Mouse (Mus musculus) heart, embryonic 10.5 days (tissue): Measurements from ENCODE around the gene Gm2956. TPM values are rescaled to one million over a fixed set of nuclear protein-coding genes. Genes with fewer than 3 reads are reported as not detected.
"Not testable (repeated sequence)": the region's sequence is repeated elsewhere in the genome, so short reads cannot be mapped to it uniquely, and the experiment has no call there.

Source experiments
- DNase-seq: peaks from one replicate; pipeline ENCODE4 v3.0.0-alpha.2; 2017; ENCODE audit warnings: low spot score
- H3K27ac ChIP-seq: fragments of 300-500 bp; sonication (generic); 2 replicates; pipeline ENCODE4 v1.5.1; 2016; ENCODE audit warnings: mild to moderate bottlenecking
- H3K27me3 ChIP-seq: fragments of 300-500 bp; sonication (generic); 2 replicates; pipeline ENCODE4 v1.6.1; 2016; ENCODE audit warnings: mild to moderate bottlenecking; ENCODE audit not compliant: poor library complexity, insufficient read depth, severe bottlenecking
- H3K36me3 ChIP-seq: fragments of 300-500 bp; sonication (generic); 2 replicates; pipeline ENCODE4 v1.6.1; 2016; ENCODE audit warnings: mild to moderate bottlenecking, moderate library complexity
- H3K4me1 ChIP-seq: fragments of 300-500 bp; sonication (generic); 2 replicates; pipeline ENCODE4 v1.6.1; 2016; ENCODE audit warnings: mild to moderate bottlenecking
- H3K4me3 ChIP-seq: fragments of 300-500 bp; sonication (generic); 2 replicates; pipeline ENCODE4 v1.5.1; 2016; ENCODE audit warnings: mild to moderate bottlenecking, moderate library complexity
- H3K9me3 ChIP-seq: fragments of 300-500 bp; sonication (generic); 2 replicates; pipeline ENCODE4 v1.6.1; 2016; ENCODE audit warnings: mild to moderate bottlenecking, moderate library complexity
- WGBS: fragments of 180-500 bp; shearing (Covaris S2); methylation state at CpG from one replicate; pipeline ENCODE4 v1.1.7; 2016; 5-methylcytosine and 5-hydroxymethylcytosine counted together
- polyA plus RNA-seq: library from polyadenylated mRNA; unstranded; fragments of >200 nt; fragmentation: Nextera tagmentation; extraction: Ambion mirVana; gene quantifications from 2 replicates; pipeline ENCODE4 v1.2.1, GENCODE M21; 2016

Gm2956 gene
- not detected in 2 replicates for polyA plus RNA-seq

- not testable (repeated sequence) for H3K9me3 ChIP-seq, H3K27me3 ChIP-seq, H3K4me1 ChIP-seq, H3K36me3 ChIP-seq
- H3K27ac ChIP-seq = peak within 1 kb of the TSS; percentile 72
- H3K4me3 ChIP-seq = peak within 1 kb of the TSS; percentile 51
- DNase-seq = peak; percentile 63
- WGBS = 0% methylated on average over 4 of the region's 37 CpGs
Measured at GRCm38 (mm10) chr14:3332087-3332677, at the start of gene Gm2956. Gm2956 (plus strand) TSS chr14:3332627.

GRCm38 (mm10) chr14:3333406-3333805 lies 979 bp downstream of the Gm2956 start:
- H3K27ac ChIP-seq, DNase-seq: not testable (repeated sequence)
- peak overlapping the region; percentile 31; the same call in 1 of the 2 replicates for H3K4me3 ChIP-seq

GRCm38 (mm10) chr14:3394793-3395192 lies 62.4 kb downstream of the Gm2956 start, which contains the start of gene Gm10413:
Gm10413 (plus strand) TSS chr14:3395093.
- WGBS = no CpG with 5 or more reads among the region's 2 CpGs
- not testable (repeated sequence) for H3K9me3 ChIP-seq, H3K27ac ChIP-seq, H3K36me3 ChIP-seq, H3K4me1 ChIP-seq, H3K4me3 ChIP-seq, DNase-seq, H3K27me3 ChIP-seq

More at GRCm38 (mm10) chr14:3333406-3333805, 979 bp downstream of the Gm2956 start:
- not testable (repeated sequence) for H3K36me3 ChIP-seq, H3K4me1 ChIP-seq, H3K27me3 ChIP-seq, H3K9me3 ChIP-seq
- 5% methylated on average over 6 of the region's 8 CpGs for WGBS

Other genes with a start within 250 kb of the Gm2956 start
- gene Gm10340, start 198.6 kb upstream of the Gm2956 start, polyA plus RNA-seq = not detected in 2 replicates
- gene Gm5795, start 144.4 kb upstream of the Gm2956 start, polyA plus RNA-seq = 0.17 and 0.39 TPM in 2 replicates
- 45.8 and 49.8 TPM in 2 replicates for gene D830030K20Rik, start 124.1 kb upstream of the Gm2956 start, polyA plus RNA-seq
- not detected in 2 replicates for gene Gm10413, start 62.5 kb downstream of the Gm2956 start, polyA plus RNA-seq
- 5.0 and 6.3 TPM in 2 replicates for gene Gm10409, start 80.0 kb downstream of the Gm2956 start, polyA plus RNA-seq
- gene Gm3005, start 95.5 kb downstream of the Gm2956 start, polyA plus RNA-seq = 9.5 and 13.3 TPM in 2 replicates
- gene Gm10408, start 116.8 kb downstream of the Gm2956 start, polyA plus RNA-seq = not detected in 2 replicates